Mouse (Mus musculus) hindbrain, embryonic 15.5 days (tissue): ENCODE measurements at regions not wholly inside any gene's neighbourhood (a gene's known extent, or its start where the extent isn't known, plus 50 kb on each side); places are given as distances from the start of the nearest gene placed in this dataset.

Source experiments
- ATAC-seq: fragments of 200-750 bp; cut with Nextera tagmentation; 2 replicates; pipeline ENCODE4 v1.8.0; 2017; ENCODE audit warnings: low read depth, moderate number of reproducible peaks, moderate TSS enrichment; ENCODE audit not compliant: low FRiP score
- H3K27ac ChIP-seq: fragments of 300-500 bp; sonication (generic); replicated peaks from 2 replicates; pipeline ENCODE4 v1.5.1; 2015; ENCODE audit warnings: mild to moderate bottlenecking, inconsistent platforms
- H3K27me3 ChIP-seq: fragments of 300-500 bp; sonication (generic); 2 replicates; pipeline ENCODE4 v1.6.1; 2015; ENCODE audit warnings: control low read depth, inconsistent platforms
- H3K36me3 ChIP-seq: fragments of 300-500 bp; sonication (generic); 2 replicates; pipeline ENCODE4 v1.6.1; 2015; ENCODE audit warnings: control low read depth, inconsistent platforms
- H3K4me1 ChIP-seq: fragments of 300-500 bp; sonication (generic); replicated peaks from 2 replicates; pipeline ENCODE4 v1.6.1; 2015; ENCODE audit warnings: control low read depth, inconsistent platforms
- H3K4me2 ChIP-seq: fragments of 300-500 bp; sonication (generic); 2 replicates; pipeline ENCODE4 v1.6.1; 2015; ENCODE audit warnings: moderate library complexity, mild to moderate bottlenecking, inconsistent platforms
- H3K4me3 ChIP-seq: fragments of 300-500 bp; sonication (generic); 2 replicates; pipeline ENCODE4 v1.5.1; 2015; ENCODE audit warnings: mild to moderate bottlenecking, inconsistent platforms
- H3K9ac ChIP-seq: fragments of 300-500 bp; sonication (generic); 2 replicates; pipeline ENCODE4 v1.6.1; 2015; ENCODE audit warnings: inconsistent platforms
- H3K9me3 ChIP-seq: fragments of 300-500 bp; sonication (generic); 2 replicates; pipeline ENCODE4 v1.6.1; 2016; ENCODE audit warnings: control low read depth, inconsistent platforms
- WGBS: fragments of 180-500 bp; shearing (Covaris S2); methylation state at CpG from one replicate; pipeline ENCODE4 v1.1.7; 2015; 5-methylcytosine and 5-hydroxymethylcytosine counted together

- no peak for ATAC-seq
- no peak overlapping the region for H3K27ac ChIP-seq
- no peaks in the 10 kb centered on the region for H3K4me1 ChIP-seq
- no peak overlapping the region for H3K4me2 ChIP-seq
- 83% methylated on average over 3 of the region's 3 CpGs for WGBS
- H3K27me3 ChIP-seq: no peaks in the 10 kb centered on the region
- H3K9ac ChIP-seq: no peak overlapping the region
- H3K9me3 ChIP-seq: no peaks in the 10 kb centered on the region
- no peak overlapping the region for H3K4me3 ChIP-seq
- H3K36me3 ChIP-seq: no peaks in the 10 kb centered on the region
These were observed 328.5 kb downstream of the Glrx3 start for GRCm38 (mm10) chr7:137765961-137766360.

GRCm38 (mm10) chr7:137766721-137767120 lies 329.3 kb downstream of the Glrx3 start:
- WGBS: 84% methylated on average over 2 of the region's 2 CpGs
- no peak for ATAC-seq
- no peak overlapping the region for H3K4me3 ChIP-seq
- H3K9ac ChIP-seq: no peak overlapping the region
- H3K36me3 ChIP-seq: no peaks in the 10 kb centered on the region
- H3K27me3 ChIP-seq: no peaks in the 10 kb centered on the region
- H3K4me2 ChIP-seq: no peak overlapping the region
- H3K27ac ChIP-seq: no peak overlapping the region
- no peaks in the 10 kb centered on the region for H3K4me1 ChIP-seq
- no peaks in the 10 kb centered on the region for H3K9me3 ChIP-seq

GRCm38 (mm10) chr7:137773051-137773964 lies 335.9 kb downstream of the Glrx3 start:
- Histone ChIP-seq H3K27me3 (no peaks in the 10 kb centered on the region), H3K36me3 (no peaks in the 10 kb centered on the region), H3K4me1 (peaks cover 12% of the 10 kb centered on the region), H3K4me2 (no peak overlapping the region), H3K4me3 (no peak overlapping the region), H3K27ac (peak overlapping the region; percentile 52; the same call in 1 of the 2 replicates), H3K9ac (no peak overlapping the region), H3K9me3 (no peaks in the 10 kb centered on the region)
- ATAC-seq: no peak
- WGBS: 65% methylated on average over 7 of the region's 7 CpGs

- no peak overlapping the region for H3K4me3 ChIP-seq
- 30% methylated on average over 7 of the region's 7 CpGs for WGBS
- H3K27me3 ChIP-seq: no peaks in the 10 kb centered on the region
- no peak overlapping the region for H3K4me2 ChIP-seq
- no peak for ATAC-seq
- no peaks in the 10 kb centered on the region for H3K36me3 ChIP-seq
- H3K9ac ChIP-seq: no peak overlapping the region
- peak overlapping the region; percentile 25; the same call in 1 of the 2 replicates for H3K27ac ChIP-seq
- peaks cover 12% of the 10 kb centered on the region for H3K4me1 ChIP-seq
- H3K9me3 ChIP-seq: no peaks in the 10 kb centered on the region
These were observed 336.5 kb downstream of the Glrx3 start for GRCm38 (mm10) chr7:137773965-137774310.

- Histone ChIP-seq H3K4me1 (no peaks in the 10 kb centered on the region), H3K9me3 (no peaks in the 10 kb centered on the region), H3K4me2 (no peak overlapping the region), H3K9ac (no peak overlapping the region), H3K27ac (no peak overlapping the region), H3K4me3 (no peak overlapping the region), H3K27me3 (no peaks in the 10 kb centered on the region), H3K36me3 (no peaks in the 10 kb centered on the region)
- ATAC-seq: no peak
These were observed 346.5 kb downstream of the Glrx3 start for GRCm38 (mm10) chr7:137783954-137784353.

- 0 out of 2 replicates have a peak, but pooled peaks have one; percentile 23 for ATAC-seq
- Histone ChIP-seq H3K4me2 (no peak overlapping the region), H3K4me3 (no peak overlapping the region), H3K4me1 (0 out of 2 replicates have a peak, but pooled peaks cover 11% of the 10 kb centered on the region), H3K9ac (no peak overlapping the region), H3K27ac (no peak overlapping the region), H3K27me3 (no peaks in the 10 kb centered on the region), H3K9me3 (no peaks in the 10 kb centered on the region), H3K36me3 (no peaks in the 10 kb centered on the region)
- 27% methylated on average over 6 of the region's 6 CpGs for WGBS
These were observed 367.9 kb downstream of the Glrx3 start for GRCm38 (mm10) chr7:137805361-137805760.

- Histone ChIP-seq H3K9ac (no peak overlapping the region), H3K27me3 (no peaks in the 10 kb centered on the region), H3K36me3 (no peaks in the 10 kb centered on the region), H3K4me1 (no peaks in the 10 kb centered on the region), H3K4me3 (no peak overlapping the region), H3K9me3 (no peaks in the 10 kb centered on the region), H3K4me2 (no peak overlapping the region), H3K27ac (no peak overlapping the region)
- 80% methylated on average over 3 of the region's 3 CpGs for WGBS
- no peak for ATAC-seq
These were observed 375.4 kb downstream of the Glrx3 start for GRCm38 (mm10) chr7:137812839-137813238.

GRCm38 (mm10) chr7:137840520-137840919 lies 403.1 kb downstream of the Glrx3 start:
- H3K9ac ChIP-seq: no peak overlapping the region
- WGBS: 83% methylated on average over 2 of the region's 2 CpGs

GRCm38 (mm10) chr7:137841044-137841443 lies 403.6 kb downstream of the Glrx3 start:
- no peak overlapping the region for H3K9ac ChIP-seq
- H3K36me3 ChIP-seq: no peaks in the 10 kb centered on the region
- no peaks in the 10 kb centered on the region for H3K27me3 ChIP-seq
- 0 out of 2 replicates have a peak, but pooled peaks cover 8% of the 10 kb centered on the region for H3K4me1 ChIP-seq
- no peak overlapping the region for H3K4me3 ChIP-seq
- H3K9me3 ChIP-seq: no peaks in the 10 kb centered on the region
- WGBS: 53% methylated on average over 5 of the region's 5 CpGs
- no peak overlapping the region for H3K27ac ChIP-seq
- H3K4me2 ChIP-seq: no peak overlapping the region
- ATAC-seq: no peak

More at GRCm38 (mm10) chr7:137840520-137840919, 403.1 kb downstream of the Glrx3 start:
- H3K27ac ChIP-seq: no peak overlapping the region
- 0 out of 2 replicates have a peak, but pooled peaks cover 8% of the 10 kb centered on the region for H3K4me1 ChIP-seq
- H3K27me3 ChIP-seq: no peaks in the 10 kb centered on the region
- no peak overlapping the region for H3K4me2 ChIP-seq
- H3K9me3 ChIP-seq: no peaks in the 10 kb centered on the region
- no peaks in the 10 kb centered on the region for H3K36me3 ChIP-seq
- H3K4me3 ChIP-seq: no peak overlapping the region
- no peak for ATAC-seq

GRCm38 (mm10) chr7:137841456-137842100 lies 404.2 kb downstream of the Glrx3 start:
- H3K9ac ChIP-seq: no peak overlapping the region
- no peaks in the 10 kb centered on the region for H3K36me3 ChIP-seq
- ATAC-seq: no peak
- no peak overlapping the region for H3K4me2 ChIP-seq
- no peaks in the 10 kb centered on the region for H3K9me3 ChIP-seq
- H3K27me3 ChIP-seq: no peaks in the 10 kb centered on the region
- WGBS: 38% methylated on average over 8 of the region's 8 CpGs
- H3K4me3 ChIP-seq: no peak overlapping the region
- H3K27ac ChIP-seq: no peak overlapping the region
- H3K4me1 ChIP-seq: 0 out of 2 replicates have a peak, but pooled peaks cover 8% of the 10 kb centered on the region

GRCm38 (mm10) chr7:137847856-137848255 lies 410.4 kb downstream of the Glrx3 start:
- H3K9me3 ChIP-seq: no peaks in the 10 kb centered on the region; the same call in 1 of the 2 replicates
- no peak overlapping the region for H3K4me3 ChIP-seq
- no peaks in the 10 kb centered on the region for H3K27me3 ChIP-seq
- no peaks in the 10 kb centered on the region for H3K36me3 ChIP-seq
- 21% methylated on average over 11 of the region's 11 CpGs for WGBS
- H3K27ac ChIP-seq: peak overlapping the region; percentile 27
- H3K9ac ChIP-seq: no peak overlapping the region
- H3K4me1 ChIP-seq: peaks cover 16% of the 10 kb centered on the region
- peak overlapping the region; percentile 4; the same call in 1 of the 2 replicates for H3K4me2 ChIP-seq
- no peak for ATAC-seq

- Histone ChIP-seq H3K4me3 (no peak overlapping the region), H3K4me2 (no peak overlapping the region), H3K27me3 (no peaks in the 10 kb centered on the region), H3K27ac (no peak overlapping the region), H3K9ac (no peak overlapping the region), H3K9me3 (no peaks in the 10 kb centered on the region; the same call in 1 of the 2 replicates), H3K4me1 (peaks cover 16% of the 10 kb centered on the region), H3K36me3 (no peaks in the 10 kb centered on the region)
- ATAC-seq: no peak
- 24% methylated on average over 4 of the region's 4 CpGs for WGBS
These were observed 413.6 kb downstream of the Glrx3 start for GRCm38 (mm10) chr7:137851061-137851460.
